In genomic region chr8:46342272-46342671, GRCm38 (mm10) we compare ENCODE assay signal across 13 mouse cellular contexts. TPM values are rescaled to one million over a fixed set of nuclear protein-coding genes. Genes with fewer than 3 reads are reported as not detected.
DNase-seq lines count a peak whose midpoint lies in the region; ATAC-seq lines count a peak whose summit lies in the region.
"Had no signal": no experiment of that assay in that cellular context is flagged by ENCODE, and none has a peak within 500 bp of the region (broad histone marks: within the 10 kb centered on the region; RNA-seq: fewer than 3 reads in every experiment).

No protein-coding gene starts in this region.

- H3K27ac ChIP-seq in liver, embryonic 12.5 days, result no peak overlapping the region
- no peak overlapping the region for H3K27ac ChIP-seq in stomach, embryonic 14.5 days (ENCODE audit: low read length)
- H3K27ac ChIP-seq: layer of hippocampus, adult 2 months; limb, embryonic 12.5 days had no signal

- 67% methylated on average over 13 of the region's 13 CpGs for WGBS in liver, embryonic 12.5 days (ENCODE audit: insufficient replicate concordance)
- 46% methylated on average over 13 of the region's 13 CpGs for WGBS in stomach, embryonic 14.5 days

- peak; percentile 59 to 60 for DNase-seq in cerebellum, postnatal 10 days
- DNase-seq in cerebellum, adult 9-11 months, result no peak
- DNase-seq in liver, result peak; percentile 23
- DNase-seq in heart, postnatal 10 days, result peak; percentile 24 to 55
- no peak for DNase-seq in layer of hippocampus, adult 9-11 months
- no peak for DNase-seq in kidney, postnatal 10 days
- DNase-seq: gastrocnemius, postnatal 36 days; kidney, adult 18-20 months had no signal

- no peaks in the 10 kb centered on the region for H3K36me3 ChIP-seq in liver, embryonic 12.5 days
- H3K36me3 ChIP-seq in stomach, embryonic 14.5 days (ENCODE audit: control insufficient read depth, insufficient read depth, low read length), result no peaks in the 10 kb centered on the region
- H3K36me3 ChIP-seq: limb, embryonic 12.5 days had no signal

- 0 out of 2 replicates have a peak, but pooled peaks cover 3% of the 10 kb centered on the region for H3K27me3 ChIP-seq in liver, embryonic 12.5 days (replicated peaks)
- no peaks in the 10 kb centered on the region for H3K27me3 ChIP-seq in stomach, embryonic 14.5 days (ENCODE audit: control insufficient read depth, insufficient read depth, low read length)
- H3K27me3 ChIP-seq: limb, embryonic 12.5 days had no signal

- H3K9me3 ChIP-seq in liver, embryonic 12.5 days (replicated peaks), result no peaks in the 10 kb centered on the region
- H3K9me3 ChIP-seq in stomach, embryonic 14.5 days (ENCODE audit: control insufficient read depth, low read depth, low read length), result no peaks in the 10 kb centered on the region
- H3K9me3 ChIP-seq: limb, embryonic 12.5 days had no signal

- no peak overlapping the region for H3K4me3 ChIP-seq in liver, embryonic 12.5 days
- no peak overlapping the region for H3K4me3 ChIP-seq in stomach, embryonic 14.5 days (ENCODE audit: low read depth, low read length)
- H3K4me3 ChIP-seq: layer of hippocampus, adult 2 months; limb, embryonic 12.5 days had no signal

- ATAC-seq in liver, embryonic 12.5 days, result no peak
- no peak for ATAC-seq in stomach, embryonic 14.5 days (ENCODE audit: insufficient number of reproducible peaks, insufficient read depth, low FRiP score, low read depth)
- ATAC-seq: activated CD4-positive, CD25-positive, alpha-beta regulatory T cell, adult 4 months had no signal

- no peaks in the 10 kb centered on the region for H3K4me1 ChIP-seq in liver, embryonic 12.5 days
- no peaks in the 10 kb centered on the region for H3K4me1 ChIP-seq in stomach, embryonic 14.5 days (ENCODE audit: control insufficient read depth, insufficient read depth, low read length)
- H3K4me1 ChIP-seq: limb, embryonic 12.5 days had no signal

- no peak overlapping the region for H3K9ac ChIP-seq in liver, embryonic 12.5 days
- H3K9ac ChIP-seq in stomach, embryonic 14.5 days (replicated peaks; ENCODE audit: low read depth, low read length), result no peak overlapping the region
- H3K9ac ChIP-seq: limb, embryonic 12.5 days had no signal

- intact Hi-C loops in heart, postnatal 10 days (cut with DNase I), result loop anchor here (5.0 kb wide), 1 partner anchor 85 kb away; no protein-coding TSS in a partner anchor

- H3K4me2 ChIP-seq in liver, embryonic 12.5 days, result no peak overlapping the region
- H3K4me2 ChIP-seq in stomach, embryonic 14.5 days (replicated peaks; ENCODE audit: low read depth, low read length), result 0 out of 2 replicates have a peak overlapping the region, but pooled peaks have one; percentile 13
- H3K4me2 ChIP-seq: limb, embryonic 12.5 days had no signal

RNA-seq across cellular contexts. Expression of gene Helt, which starts 47.8 kb away (rescaled TPM):
- polyA plus RNA-seq in liver, embryonic 12.5 days (2016; fragmentation: Nextera tagmentation; extraction: Ambion mirVana), result not detected in 2 replicates
- total RNA-seq in heart, postnatal 10 days (2021), result not detected
- not detected in 2 replicates for polyA plus RNA-seq in stomach, embryonic 14.5 days (2014; fragmentation: Nextera tagmentation; extraction: Ambion mirVana)
- total RNA-seq: layer of hippocampus, adult 2 months had no signal
- polyA plus RNA-seq: activated CD4-positive, CD25-positive, alpha-beta regulatory T cell, adult 4 months; limb, embryonic 12.5 days had no signal

Comparison
In these comparisons a context has a peak if more than half of its experiments do, and no peak if none do; other contexts are left out.
1. DNase-seq: peak in cerebellum, postnatal 10 days (2 of 2), liver (single experiment) and heart, postnatal 10 days (2 of 2); none in cerebellum, adult 9-11 months (single experiment), layer of hippocampus, adult 9-11 months (single experiment) and kidney, postnatal 10 days (single experiment).